ENCODE assay signal across 8 mouse cellular contexts in genomic region chr11:101230061-101230511, GRCm38 (mm10). TPM values are rescaled to one million over a fixed set of nuclear protein-coding genes. Genes with fewer than 3 reads are reported as not detected.
A peak's percentile ranks its signal among the peaks of the same experiment; 100 is the strongest.
DNase-seq lines count a peak whose midpoint lies in the region; ATAC-seq lines count a peak whose summit lies in the region.

No protein-coding gene starts in this region.

- 18% methylated on average over 2 of the region's 2 CpGs for WGBS in embryonic facial prominence, embryonic 11.5 days
- 38% methylated on average over 2 of the region's 2 CpGs for whole genome bisulfite sequencing in heart, embryonic 16.5 days
- 16% methylated on average over 2 of the region's 2 CpGs for WGBS in limb, embryonic 12.5 days
- 22% methylated on average over 2 of the region's 2 CpGs for WGBS in stomach, embryonic 15.5 days

- peak; percentile 36 to 46 for DNase-seq in cerebellum, postnatal 10 days
- DNase-seq in embryonic facial prominence, embryonic 11.5 days (ENCODE audit: low spot score), result no peak
- no peak for DNase-seq in c-Kit-positive CD71-positive TER-119-positive erythroid progenitor cells, embryonic 14.5 days (ENCODE audit: low spot score)
- no peak for DNase-seq in layer of hippocampus, postnatal 10 days (ENCODE audit: low spot score in 2 of 2)

- no peaks in the 10 kb centered on the region for H3K27me3 ChIP-seq in embryonic facial prominence, embryonic 11.5 days (ENCODE audit: control insufficient read depth, insufficient read depth, low read length)
- 0 out of 2 replicates have a peak, but pooled peaks cover 3% of the 10 kb centered on the region for H3K27me3 ChIP-seq in heart, embryonic 16.5 days (ENCODE audit: control insufficient read depth, insufficient read depth, low read length)
- no peaks in the 10 kb centered on the region for H3K27me3 ChIP-seq in limb, embryonic 12.5 days
- no peaks in the 10 kb centered on the region for H3K27me3 ChIP-seq in stomach, embryonic 15.5 days (replicated peaks)

- peaks cover 13% of the 10 kb centered on the region for H3K4me1 ChIP-seq in embryonic facial prominence, embryonic 11.5 days (ENCODE audit: control insufficient read depth, insufficient read depth, low read length)
- peaks cover 24% of the 10 kb centered on the region for H3K4me1 ChIP-seq in heart, embryonic 16.5 days (ENCODE audit: control insufficient read depth, insufficient read depth, low read length)
- H3K4me1 ChIP-seq in limb, embryonic 12.5 days (replicated peaks), result peaks cover 38% of the 10 kb centered on the region
- peaks cover 36% of the 10 kb centered on the region for H3K4me1 ChIP-seq in stomach, embryonic 15.5 days

- no peak overlapping the region for H3K4me2 ChIP-seq in embryonic facial prominence, embryonic 11.5 days (ENCODE audit: low read depth, low read length)
- H3K4me2 ChIP-seq in heart, embryonic 16.5 days (ENCODE audit: low read depth, low read length), result no peak overlapping the region
- H3K4me2 ChIP-seq in limb, embryonic 12.5 days, result peak overlapping the region; percentile 40; the same call in 1 of the 2 replicates
- H3K4me2 ChIP-seq in stomach, embryonic 15.5 days, result no peak overlapping the region

- H3K4me3 ChIP-seq in embryonic facial prominence, embryonic 11.5 days (ENCODE audit: low read depth, low read length), result no peak overlapping the region
- no peak overlapping the region for H3K4me3 ChIP-seq in heart, embryonic 16.5 days (ENCODE audit: low read length)
- H3K4me3 ChIP-seq in limb, embryonic 12.5 days (replicated peaks), result no peak overlapping the region
- H3K4me3 ChIP-seq in stomach, embryonic 15.5 days (replicated peaks), result no peak overlapping the region

- peak overlapping the region; percentile 49; the same call in 1 of the 2 replicates for H3K27ac ChIP-seq in embryonic facial prominence, embryonic 11.5 days (replicated peaks; ENCODE audit: low read depth, low read length)
- H3K27ac ChIP-seq in heart, embryonic 16.5 days (ENCODE audit: low read length), result peak overlapping the region; percentile 92
- H3K27ac ChIP-seq in limb, embryonic 12.5 days, result peak overlapping the region; percentile 91
- peak overlapping the region; percentile 88 for H3K27ac ChIP-seq in stomach, embryonic 15.5 days

- H3K9ac ChIP-seq in embryonic facial prominence, embryonic 11.5 days (replicated peaks; ENCODE audit: low read length), result peak overlapping the region; percentile 7; the same call in 1 of the 2 replicates
- no peak overlapping the region for H3K9ac ChIP-seq in heart, embryonic 16.5 days (ENCODE audit: low read length)
- H3K9ac ChIP-seq in limb, embryonic 12.5 days (replicated peaks), result no peak overlapping the region
- H3K9ac ChIP-seq in stomach, embryonic 15.5 days, result no peak overlapping the region

- H3K9me3 ChIP-seq in embryonic facial prominence, embryonic 11.5 days (replicated peaks; ENCODE audit: control insufficient read depth, low read length), result no peaks in the 10 kb centered on the region
- H3K9me3 ChIP-seq in heart, embryonic 16.5 days (replicated peaks; ENCODE audit: control insufficient read depth, low read length), result no peaks in the 10 kb centered on the region
- no peaks in the 10 kb centered on the region for H3K9me3 ChIP-seq in limb, embryonic 12.5 days
- no peaks in the 10 kb centered on the region for H3K9me3 ChIP-seq in stomach, embryonic 15.5 days

- H3K36me3 ChIP-seq in embryonic facial prominence, embryonic 11.5 days (replicated peaks; ENCODE audit: control insufficient read depth, insufficient read depth, low read depth, low read length), result no peaks in the 10 kb centered on the region
- H3K36me3 ChIP-seq in heart, embryonic 16.5 days (ENCODE audit: control insufficient read depth, insufficient read depth), result no peaks in the 10 kb centered on the region
- H3K36me3 ChIP-seq in limb, embryonic 12.5 days, result no peaks in the 10 kb centered on the region
- H3K36me3 ChIP-seq in stomach, embryonic 15.5 days, result no peaks in the 10 kb centered on the region

- ATAC-seq in cerebellum, adult (ENCODE audit: insufficient number of reproducible peaks, low FRiP score, low TSS enrichment), result no peak
- ATAC-seq in embryonic facial prominence, embryonic 11.5 days (replicated peaks; ENCODE audit: insufficient number of reproducible peaks, low FRiP score, low TSS enrichment, low read depth), result no peak
- ATAC-seq in heart, embryonic 16.5 days (replicated peaks; ENCODE audit: extremely low read depth, insufficient read depth, low FRiP score), result no peak
- no peak for ATAC-seq in limb, embryonic 12.5 days (ENCODE audit: insufficient number of reproducible peaks, insufficient read depth, low FRiP score, low TSS enrichment, low read depth)
- no peak for ATAC-seq in stomach, embryonic 15.5 days (ENCODE audit: insufficient read depth, low FRiP score, low read depth)

RNA-seq across cellular contexts. Expression of gene Ezh1, which starts 3.8 kb away (rescaled TPM):
- 11.6 and 12.4 TPM in 2 replicates for polyA plus RNA-seq in embryonic facial prominence, embryonic 11.5 days (2014; fragmentation: Nextera tagmentation; extraction: Ambion mirVana)
- 14.7 and 17.1 TPM in 2 replicates for polyA plus RNA-seq in heart, embryonic 16.5 days (2015; fragmentation: Nextera tagmentation; extraction: Ambion mirVana)
- polyA plus RNA-seq in limb, embryonic 12.5 days (2016; fragmentation: Nextera tagmentation; extraction: Ambion mirVana), result 14.2 and 16.4 TPM in 2 replicates
- 14.9 and 16.7 TPM in 2 replicates for polyA plus RNA-seq in stomach, embryonic 15.5 days (2015; fragmentation: Nextera tagmentation; extraction: Ambion mirVana)
- 10 to 100 TPM; 27.9 to 30.9 TPM for total RNA-seq in layer of hippocampus, postnatal 10 days (2021)

RNA-seq across cellular contexts. Expression of gene Ramp2, which starts 15.7 kb away (rescaled TPM):
- polyA plus RNA-seq in embryonic facial prominence, embryonic 11.5 days (2014; fragmentation: Nextera tagmentation; extraction: Ambion mirVana), result 64.8 and 69.3 TPM in 2 replicates
- polyA plus RNA-seq in heart, embryonic 16.5 days (2015; fragmentation: Nextera tagmentation; extraction: Ambion mirVana), result 203 and 204 TPM in 2 replicates
- 53.0 and 61.5 TPM in 2 replicates for polyA plus RNA-seq in limb, embryonic 12.5 days (2016; fragmentation: Nextera tagmentation; extraction: Ambion mirVana)
- 111 TPM in 2 replicates for polyA plus RNA-seq in stomach, embryonic 15.5 days (2015; fragmentation: Nextera tagmentation; extraction: Ambion mirVana)
- total RNA-seq in layer of hippocampus, postnatal 10 days (2021), result 10 to 100 TPM; 69.6 to 70.0 TPM

RNA-seq across cellular contexts. Expression of gene Vps25, which starts 23.4 kb away (rescaled TPM):
- polyA plus RNA-seq in embryonic facial prominence, embryonic 11.5 days (2014; fragmentation: Nextera tagmentation; extraction: Ambion mirVana), result 114 and 117 TPM in 2 replicates
- 105 and 107 TPM in 2 replicates for polyA plus RNA-seq in heart, embryonic 16.5 days (2015; fragmentation: Nextera tagmentation; extraction: Ambion mirVana)
- 94.1 and 104 TPM in 2 replicates for polyA plus RNA-seq in limb, embryonic 12.5 days (2016; fragmentation: Nextera tagmentation; extraction: Ambion mirVana)
- polyA plus RNA-seq in stomach, embryonic 15.5 days (2015; fragmentation: Nextera tagmentation; extraction: Ambion mirVana), result 131 and 138 TPM in 2 replicates
- 10 to 100 TPM; 78.4 to 81.9 TPM for total RNA-seq in layer of hippocampus, postnatal 10 days (2021)

RNA-seq across cellular contexts. Expression of gene Wnk4, which starts 30.3 kb away (rescaled TPM):
- 2.4 and 3.5 TPM in 2 replicates for polyA plus RNA-seq in embryonic facial prominence, embryonic 11.5 days (2014; fragmentation: Nextera tagmentation; extraction: Ambion mirVana)
- 6.8 and 7.3 TPM in 2 replicates for polyA plus RNA-seq in heart, embryonic 16.5 days (2015; fragmentation: Nextera tagmentation; extraction: Ambion mirVana)
- polyA plus RNA-seq in limb, embryonic 12.5 days (2016; fragmentation: Nextera tagmentation; extraction: Ambion mirVana), result 9.4 and 12.4 TPM in 2 replicates
- 17.9 and 19.8 TPM in 2 replicates for polyA plus RNA-seq in stomach, embryonic 15.5 days (2015; fragmentation: Nextera tagmentation; extraction: Ambion mirVana)
- total RNA-seq in layer of hippocampus, postnatal 10 days (2021), result 1 to 10 TPM; 3.4 to 4.5 TPM

RNA-seq across cellular contexts. Expression of gene Cntd1, which starts 48.7 kb away (rescaled TPM):
- 1.6 and 1.8 TPM in 2 replicates for polyA plus RNA-seq in embryonic facial prominence, embryonic 11.5 days (2014; fragmentation: Nextera tagmentation; extraction: Ambion mirVana)
- 0.87 and 0.91 TPM in 2 replicates for polyA plus RNA-seq in heart, embryonic 16.5 days (2015; fragmentation: Nextera tagmentation; extraction: Ambion mirVana)
- polyA plus RNA-seq in limb, embryonic 12.5 days (2016; fragmentation: Nextera tagmentation; extraction: Ambion mirVana), result 1.0 and 1.6 TPM in 2 replicates
- polyA plus RNA-seq in stomach, embryonic 15.5 days (2015; fragmentation: Nextera tagmentation; extraction: Ambion mirVana), result 0.85 and 1.1 TPM in 2 replicates
- under 1 TPM; 0.37 to 0.56 TPM for total RNA-seq in layer of hippocampus, postnatal 10 days (2021)

Comparison
In these comparisons a context has a peak if more than half of its experiments do, and no peak if none do; other contexts are left out.
1. DNase-seq: peak in cerebellum, postnatal 10 days (2 of 2); none in embryonic facial prominence, embryonic 11.5 days (single experiment), c-Kit-positive CD71-positive TER-119-positive erythroid progenitor cells, embryonic 14.5 days (single experiment) and layer of hippocampus, postnatal 10 days (0 of 2).
2. Peak in every context shown above with its lines, with median percentiles within 50 percentile points of each other: H3K27ac ChIP-seq.